Mouse (Mus musculus) hindbrain, embryonic 16.5 days (tissue): Measurements from ENCODE around the gene Arhgef10l. TPM values are rescaled to one million over a fixed set of nuclear protein-coding genes. Genes with fewer than 3 reads are reported as not detected.

Experiments
- ATAC-seq: fragments of 200-750 bp; cut with Nextera tagmentation; 2 replicates; pipeline ENCODE4 v1.8.0; 2017; ENCODE audit warnings: moderate TSS enrichment, moderate library complexity
- H3K27ac ChIP-seq: fragments of 300-500 bp; sonication (generic); 2 replicates; pipeline ENCODE4 v1.5.1; 2014; ENCODE audit warnings: low read depth, mild to moderate bottlenecking, control low read depth, low read length, moderate library complexity
- H3K27me3 ChIP-seq: fragments of 300-500 bp; sonication (generic); replicated peaks from 2 replicates; pipeline ENCODE4 v1.6.1; 2014; ENCODE audit warnings: low read length; ENCODE audit not compliant: control insufficient read depth, insufficient read depth
- H3K36me3 ChIP-seq: fragments of 300-500 bp; sonication (generic); 2 replicates; pipeline ENCODE4 v1.6.1; 2014; ENCODE audit warnings: mild to moderate bottlenecking, low read length, moderate library complexity, mixed read lengths; ENCODE audit not compliant: control insufficient read depth, insufficient read depth
- H3K4me1 ChIP-seq: fragments of 300-500 bp; sonication (generic); 2 replicates; pipeline ENCODE4 v1.6.1; 2014; ENCODE audit warnings: low read depth, low read length; ENCODE audit not compliant: control insufficient read depth, insufficient read depth
- H3K4me2 ChIP-seq: fragments of 300-500 bp; sonication (generic); 2 replicates; pipeline ENCODE4 v1.6.1; 2014; ENCODE audit warnings: mild to moderate bottlenecking, low read length, control low read depth, moderate library complexity
- H3K4me3 ChIP-seq: fragments of 300-500 bp; sonication (generic); 2 replicates; pipeline ENCODE4 v1.5.1; 2014; ENCODE audit warnings: mild to moderate bottlenecking, low read length, control low read depth, moderate library complexity
- H3K9ac ChIP-seq: fragments of 300-500 bp; sonication (generic); 2 replicates; pipeline ENCODE4 v1.6.1; 2014; ENCODE audit warnings: low read depth, mild to moderate bottlenecking, control low read depth, low read length, moderate library complexity
- H3K9me3 ChIP-seq: fragments of 300-500 bp; sonication (generic); 2 replicates; pipeline ENCODE4 v1.6.1; 2014; ENCODE audit warnings: mild to moderate bottlenecking, low read length, moderate library complexity; ENCODE audit not compliant: control insufficient read depth
- WGBS: fragments of 180-500 bp; shearing (Covaris S2); extraction: QIAGEN DNeasy Blood & Tissue Kit; methylation state at CpG from one replicate; pipeline ENCODE4 v1.1.7; 2014; 5-methylcytosine and 5-hydroxymethylcytosine counted together
- polyA plus RNA-seq: library from polyadenylated mRNA; unstranded; fragments of >200 nt; fragmentation: Nextera tagmentation; extraction: Ambion mirVana; gene quantifications from 2 replicates; pipeline ENCODE4 v1.2.1, GENCODE M21; 2015

Gene Arhgef10l
- polyA plus RNA-seq, 1 experiment from 2014 or later: 20.7 TPM

DNA sequence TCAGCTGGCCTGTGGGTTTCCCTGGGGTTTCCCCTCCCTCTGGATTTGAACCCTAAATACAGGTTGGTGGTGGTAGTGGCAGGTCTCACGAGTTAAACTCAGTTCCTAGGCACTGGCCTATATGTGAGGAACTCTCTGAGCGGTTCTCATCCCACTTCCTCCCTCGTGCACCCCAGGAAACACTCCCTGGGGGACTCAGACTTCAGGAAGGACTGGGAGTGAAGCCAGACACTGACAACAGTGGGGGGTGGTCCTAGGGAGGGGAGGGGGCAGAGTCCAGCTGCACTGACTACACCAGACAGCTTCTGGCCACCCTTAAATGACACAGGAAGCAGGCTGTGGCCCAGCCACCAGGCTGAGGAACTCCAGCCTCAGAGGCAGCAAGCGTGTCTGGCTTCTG lies 43.0 kb downstream of the Arhgef10l start:
- H3K4me3 ChIP-seq: no peak overlapping the region
- H3K36me3 ChIP-seq: no peaks in the 10 kb centered on the region
- no peak overlapping the region for H3K4me2 ChIP-seq
- H3K27me3 ChIP-seq: no peaks in the 10 kb centered on the region
- peak overlapping the region; percentile 26; the same call in 1 of the 2 replicates for H3K27ac ChIP-seq
- 38% methylated on average over 4 of the region's 4 CpGs for WGBS
- H3K9me3 ChIP-seq: no peaks in the 10 kb centered on the region
- H3K4me1 ChIP-seq: peaks cover 30% of the 10 kb centered on the region
- ATAC-seq: no peak
- H3K9ac ChIP-seq: no peak overlapping the region

GRCm38 (mm10) chr4:140620496-140620895 lies 45.3 kb downstream of the Arhgef10l start:
- H3K9ac ChIP-seq: no peak overlapping the region
- no peaks in the 10 kb centered on the region for H3K9me3 ChIP-seq
- no peak for ATAC-seq
- no peak overlapping the region for H3K4me3 ChIP-seq
- H3K27me3 ChIP-seq: no peaks in the 10 kb centered on the region
- no peak overlapping the region for H3K27ac ChIP-seq
- no peaks in the 10 kb centered on the region for H3K36me3 ChIP-seq
- 73% methylated on average over 5 of the region's 5 CpGs for WGBS
- H3K4me1 ChIP-seq: peaks cover 34% of the 10 kb centered on the region
- H3K4me2 ChIP-seq: no peak overlapping the region

GRCm38 (mm10) chr4:140617391-140618385 lies 48.1 kb downstream of the Arhgef10l start:
- ATAC-seq: peak; percentile 53
- 61% methylated on average over 16 of the region's 16 CpGs for WGBS
- H3K9ac ChIP-seq: 0 out of 2 replicates have a peak overlapping the region, but pooled peaks have one; percentile 20
- H3K36me3 ChIP-seq: no peaks in the 10 kb centered on the region
- H3K9me3 ChIP-seq: no peaks in the 10 kb centered on the region
- no peaks in the 10 kb centered on the region for H3K27me3 ChIP-seq
- H3K4me2 ChIP-seq: no peak overlapping the region
- peaks cover 11% of the 10 kb centered on the region for H3K4me1 ChIP-seq
- peak overlapping the region; percentile 27 for H3K27ac ChIP-seq
- H3K4me3 ChIP-seq: no peak overlapping the region

DNA sequence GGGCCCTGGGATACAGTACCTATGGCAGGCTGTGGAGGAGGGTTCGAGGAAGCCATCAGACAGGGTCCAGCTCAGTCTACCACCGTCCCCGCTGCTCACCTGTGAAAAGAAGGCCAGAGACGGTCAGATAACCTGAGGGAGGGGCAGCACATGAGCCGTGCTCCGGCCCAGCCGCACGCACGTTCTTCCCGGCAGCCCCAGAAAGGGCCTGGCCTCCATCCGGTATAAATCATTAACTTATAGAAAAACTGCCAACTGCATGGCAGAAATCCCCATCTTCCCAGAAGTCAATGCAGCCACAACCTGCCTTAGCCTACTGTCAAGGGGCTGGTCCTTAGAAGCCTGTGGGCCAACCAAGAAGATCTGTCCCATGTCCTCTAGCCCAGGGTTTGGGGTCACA lies 48.9 kb downstream of the Arhgef10l start:
- Histone ChIP-seq H3K4me1 (peaks cover 10% of the 10 kb centered on the region), H3K27me3 (no peaks in the 10 kb centered on the region), H3K4me3 (no peak overlapping the region), H3K27ac (0 out of 2 replicates have a peak overlapping the region, but pooled peaks have one; percentile 15), H3K4me2 (no peak overlapping the region), H3K9me3 (no peaks in the 10 kb centered on the region), H3K36me3 (no peaks in the 10 kb centered on the region), H3K9ac (no peak overlapping the region)
- no peak for ATAC-seq
- 88% methylated on average over 11 of the region's 11 CpGs for WGBS

- H3K4me3 ChIP-seq: no peak overlapping the region
- H3K27ac ChIP-seq: no peak overlapping the region
- no peak for ATAC-seq
- no peaks in the 10 kb centered on the region for H3K27me3 ChIP-seq
- H3K9me3 ChIP-seq: no peaks in the 10 kb centered on the region
- H3K9ac ChIP-seq: no peak overlapping the region
- peaks cover 10% of the 10 kb centered on the region for H3K4me1 ChIP-seq
- WGBS: 74% methylated on average over 7 of the region's 7 CpGs
- no peak overlapping the region for H3K4me2 ChIP-seq
- no peaks in the 10 kb centered on the region for H3K36me3 ChIP-seq
Measured at GRCm38 (mm10) chr4:140616196-140616595, 49.6 kb downstream of the Arhgef10l start.

DNA sequence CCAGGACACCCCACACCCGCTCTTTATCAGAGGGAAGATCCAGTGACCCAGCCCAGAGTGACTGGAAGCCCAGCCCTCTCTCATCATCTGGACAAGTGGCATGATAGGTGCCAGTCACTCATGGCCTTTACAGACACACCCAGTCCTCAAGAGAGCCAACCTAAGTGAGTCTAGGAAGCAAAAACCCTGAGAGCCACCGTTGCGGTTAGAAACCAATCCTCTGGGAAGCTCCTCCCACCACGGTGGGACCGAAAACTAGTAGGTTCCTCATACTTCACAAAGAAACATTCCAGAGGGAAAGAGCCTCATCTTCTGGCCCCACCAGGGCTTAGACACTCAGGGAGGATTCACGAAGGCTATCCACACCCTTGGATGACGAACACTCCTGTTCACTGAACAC lies 50.0 kb downstream of the Arhgef10l start:
- no peak overlapping the region for H3K9ac ChIP-seq
- H3K4me3 ChIP-seq: no peak overlapping the region
- no peak for ATAC-seq
- peaks cover 10% of the 10 kb centered on the region for H3K4me1 ChIP-seq
- H3K27ac ChIP-seq: no peak overlapping the region
- no peaks in the 10 kb centered on the region for H3K9me3 ChIP-seq
- 82% methylated on average over 7 of the region's 7 CpGs for WGBS
- H3K36me3 ChIP-seq: no peaks in the 10 kb centered on the region
- H3K27me3 ChIP-seq: no peaks in the 10 kb centered on the region
- H3K4me2 ChIP-seq: no peak overlapping the region

DNA sequence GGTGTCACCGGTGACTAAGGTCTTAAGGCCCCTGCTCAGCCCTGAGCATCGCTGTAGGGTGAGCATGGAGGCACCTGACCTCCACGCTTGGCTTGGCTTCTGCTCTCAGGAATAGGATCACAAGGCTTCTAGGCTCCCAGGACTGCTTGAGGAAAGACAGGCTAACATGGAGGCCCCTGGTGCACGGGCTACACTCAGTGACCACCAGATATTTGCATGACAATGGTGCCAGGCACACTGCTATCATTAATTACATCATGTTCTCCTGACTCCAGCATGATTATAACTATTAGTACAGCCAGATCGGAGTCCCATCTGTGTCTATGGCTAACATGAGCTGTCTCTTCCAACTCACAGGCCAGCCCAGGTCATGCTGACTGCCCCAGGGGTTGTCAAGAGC lies 51.3 kb downstream of the Arhgef10l start:
- Histone ChIP-seq H3K4me1 (peaks cover 10% of the 10 kb centered on the region), H3K27ac (no peak overlapping the region), H3K27me3 (no peaks in the 10 kb centered on the region), H3K9ac (no peak overlapping the region), H3K36me3 (no peaks in the 10 kb centered on the region), H3K9me3 (no peaks in the 10 kb centered on the region), H3K4me3 (no peak overlapping the region), H3K4me2 (no peak overlapping the region)
- ATAC-seq: no peak
- WGBS: 60% methylated on average over 5 of the region's 5 CpGs

GRCm38 (mm10) chr4:140614145-140614544 lies 51.7 kb downstream of the Arhgef10l start:
- WGBS: 87% methylated on average over 6 of the region's 6 CpGs
- Histone ChIP-seq H3K4me1 (peaks cover 10% of the 10 kb centered on the region), H3K36me3 (no peaks in the 10 kb centered on the region), H3K4me2 (no peak overlapping the region), H3K27ac (no peak overlapping the region), H3K4me3 (no peak overlapping the region), H3K9me3 (no peaks in the 10 kb centered on the region), H3K9ac (no peak overlapping the region), H3K27me3 (no peaks in the 10 kb centered on the region)
- no peak for ATAC-seq

- WGBS: 26% methylated on average over 12 of the region's 12 CpGs
- no peaks in the 10 kb centered on the region for H3K27me3 ChIP-seq
- H3K4me3 ChIP-seq: no peak overlapping the region
- no peak overlapping the region for H3K4me2 ChIP-seq
- no peak overlapping the region for H3K27ac ChIP-seq
- H3K36me3 ChIP-seq: peaks cover 4% of the 10 kb centered on the region; the same call in 1 of the 2 replicates
- ATAC-seq: no peak
- peaks cover 3% of the 10 kb centered on the region; the same call in 1 of the 2 replicates for H3K4me1 ChIP-seq
- no peak overlapping the region for H3K9ac ChIP-seq
- H3K9me3 ChIP-seq: no peaks in the 10 kb centered on the region
Measured at GRCm38 (mm10) chr4:140610841-140611609, 54.8 kb downstream of the Arhgef10l start.
